Mouse (Mus musculus) limb, embryonic 10.5 days (tissue): ENCODE data around the gene Foxd4. TPM values are rescaled to one million over a fixed set of nuclear protein-coding genes. Genes with fewer than 3 reads are reported as not detected.
A peak's percentile ranks its signal among the peaks of the same experiment; 100 is the strongest.

ENCODE experiments used
- DNase-seq: peaks from one replicate; pipeline ENCODE4 v3.0.0-alpha.2; 2017; ENCODE audit warnings: low spot score
- H3K27ac ChIP-seq: fragments of 300-500 bp; sonication (generic); 2 replicates; pipeline ENCODE4 v1.5.1; 2016; ENCODE audit warnings: mild to moderate bottlenecking
- H3K27me3 ChIP-seq: fragments of 300-500 bp; sonication (generic); 2 replicates; pipeline ENCODE4 v1.6.1; 2016; ENCODE audit warnings: low read depth, mild to moderate bottlenecking; ENCODE audit not compliant: poor library complexity, severe bottlenecking
- H3K36me3 ChIP-seq: fragments of 300-500 bp; sonication (generic); 2 replicates; pipeline ENCODE4 v1.6.1; 2016; ENCODE audit warnings: mild to moderate bottlenecking, moderate library complexity
- H3K4me1 ChIP-seq: fragments of 300-500 bp; sonication (generic); 2 replicates; pipeline ENCODE4 v1.6.1; 2016
- H3K4me3 ChIP-seq: fragments of 300-500 bp; sonication (generic); 2 replicates; pipeline ENCODE4 v1.5.1; 2016; ENCODE audit warnings: mild to moderate bottlenecking, moderate library complexity
- H3K9me3 ChIP-seq: fragments of 300-500 bp; sonication (generic); replicated peaks from 2 replicates; pipeline ENCODE4 v1.6.1; 2016; ENCODE audit warnings: mild to moderate bottlenecking
- WGBS: fragments of 180-500 bp; shearing (Covaris S2); methylation state at CpG from one replicate; pipeline ENCODE4 v1.1.7; 2016; 5-methylcytosine and 5-hydroxymethylcytosine counted together
- polyA plus RNA-seq: library from polyadenylated mRNA; unstranded; fragments of >200 nt; fragmentation: Nextera tagmentation; extraction: Ambion mirVana; gene quantifications from 2 replicates; pipeline ENCODE4 v1.2.1, GENCODE M21; 2016

Foxd4 gene
- not detected in 2 replicates for polyA plus RNA-seq

DNA sequence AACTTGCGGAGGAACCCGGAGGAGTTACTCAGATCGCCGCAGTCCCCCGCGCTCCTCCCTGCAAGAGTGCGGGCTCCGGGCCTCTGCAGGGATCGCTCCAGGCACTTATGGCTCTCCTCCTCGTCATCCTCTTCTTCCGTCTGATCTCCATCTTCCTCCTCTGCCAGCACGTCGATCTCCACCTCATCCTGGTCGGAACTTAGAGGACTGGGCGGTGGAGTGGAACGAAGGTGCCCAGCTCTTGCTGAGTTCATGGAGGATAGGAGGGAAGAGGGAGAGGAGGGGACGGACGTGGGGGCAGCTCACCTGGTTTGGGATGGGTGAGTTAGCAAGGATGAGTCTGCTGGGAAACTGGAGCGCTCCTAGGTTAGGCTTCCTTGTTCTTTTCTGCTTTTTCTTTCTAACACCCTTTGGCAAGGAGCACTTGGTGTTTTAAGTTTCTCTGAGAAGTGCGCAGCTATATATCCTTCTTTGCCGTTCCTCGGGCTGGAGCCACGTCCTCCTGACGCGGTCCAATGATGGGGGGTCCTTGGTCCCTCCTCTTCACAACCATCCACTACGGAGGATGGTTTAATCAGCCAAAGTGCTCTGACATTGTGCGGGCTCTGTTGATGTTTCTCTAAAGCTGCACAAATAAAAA is at the start of gene Foxd4:
TSS of gene Foxd4 (minus strand) at position 617 of the 640 bp plus-strand sequence.
- H3K27ac ChIP-seq = 0 out of 2 replicates have a peak within 1 kb of the TSS, but pooled peaks have one; percentile 30
- no peak for DNase-seq
- H3K36me3 ChIP-seq = no peaks in the 10 kb centered on the region
- H3K4me3 ChIP-seq = peak within 1 kb of the TSS; percentile 53
- peaks cover 98% of the 10 kb centered on the region for H3K27me3 ChIP-seq
- H3K9me3 ChIP-seq = no peaks in the 10 kb centered on the region
- WGBS = under 1% methylated on average over 27 of the region's 27 CpGs
- peaks cover 31% of the 10 kb centered on the region for H3K4me1 ChIP-seq

DNA sequence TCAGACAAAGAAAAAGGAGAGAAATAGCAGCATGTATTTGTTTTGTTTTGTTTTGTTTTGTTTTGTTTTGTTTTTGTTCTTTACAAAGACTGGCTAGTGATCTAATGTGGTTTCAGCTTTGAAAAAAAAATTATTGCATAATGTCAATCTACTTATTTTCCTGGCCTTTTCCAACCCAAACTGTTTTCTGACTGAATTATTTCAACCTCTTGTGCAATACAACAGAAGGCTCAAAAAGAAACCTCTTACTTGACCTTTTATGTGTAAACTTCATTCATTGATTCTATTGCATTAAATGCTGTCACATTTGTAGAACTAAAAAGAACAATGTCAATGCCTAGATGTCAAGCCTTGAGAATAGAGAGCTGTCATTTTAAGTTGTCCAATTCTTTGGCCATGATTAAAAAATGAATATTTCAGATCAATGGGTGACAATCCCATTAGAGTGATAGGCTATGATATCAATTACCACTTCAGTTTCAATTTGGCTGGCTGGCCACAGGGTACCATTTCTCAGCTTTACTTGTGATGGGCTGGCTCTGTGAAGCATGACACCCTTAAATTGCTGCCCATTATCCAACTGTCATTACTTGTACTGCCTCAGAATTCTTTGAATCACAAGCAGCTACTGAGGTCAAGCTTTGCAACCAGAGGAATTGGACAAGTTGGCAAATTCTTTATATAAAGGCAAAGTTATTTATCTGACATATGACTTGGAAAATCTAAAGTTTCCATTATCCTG is 44.7 kb upstream of the Foxd4 start:
- H3K27ac ChIP-seq = no peak overlapping the region
- H3K9me3 ChIP-seq = no peaks in the 10 kb centered on the region
- no peak overlapping the region for H3K4me3 ChIP-seq
- H3K27me3 ChIP-seq = no peaks in the 10 kb centered on the region
- H3K4me1 ChIP-seq = no peaks in the 10 kb centered on the region
- DNase-seq = no peak
- H3K36me3 ChIP-seq = peaks cover 11% of the 10 kb centered on the region

DNA sequence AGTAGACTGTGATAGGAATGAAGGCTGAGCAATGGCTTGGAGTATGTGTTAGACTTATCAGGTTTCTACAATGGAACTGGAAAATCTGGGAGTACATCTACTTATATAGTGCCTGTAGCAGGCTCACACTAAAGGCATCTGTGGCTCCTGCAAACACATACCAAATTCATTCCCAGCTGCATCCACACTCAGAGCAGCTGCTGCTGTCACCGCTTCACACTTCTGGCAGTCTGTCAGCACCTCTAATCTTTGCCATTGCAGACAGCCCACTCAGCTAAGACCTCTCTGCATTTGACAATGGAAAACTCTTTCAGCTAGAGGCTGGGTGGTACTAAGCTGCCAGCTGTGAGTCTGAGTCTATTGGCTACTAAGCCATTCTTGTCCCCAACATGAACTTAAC is 36.1 kb upstream of the Foxd4 start:
- DNase-seq = no peak

DNA sequence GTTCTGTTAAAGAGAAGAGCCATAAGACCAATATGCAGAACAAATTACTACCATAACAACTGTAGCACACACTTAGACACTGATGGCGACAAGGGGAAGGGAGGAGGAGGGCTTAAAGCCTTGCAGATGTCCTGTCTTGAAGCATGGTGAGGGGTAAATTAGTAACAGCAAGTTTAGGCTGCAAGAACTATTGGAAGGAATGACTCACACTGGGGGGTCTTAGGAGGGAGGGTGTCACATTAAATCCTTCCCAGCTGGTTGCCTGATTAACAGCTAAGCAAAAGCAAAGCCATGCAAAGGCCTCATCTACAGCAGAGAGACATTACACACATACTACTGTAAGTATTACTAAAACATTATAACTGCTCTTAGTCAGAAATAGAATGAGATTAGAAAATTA is 28.0 kb upstream of the Foxd4 start:
- Histone ChIP-seq H3K27me3 (no peaks in the 10 kb centered on the region), H3K36me3 (peaks cover 8% of the 10 kb centered on the region), H3K27ac (no peak overlapping the region), H3K4me1 (peaks cover 5% of the 10 kb centered on the region), H3K4me3 (no peak overlapping the region), H3K9me3 (no peaks in the 10 kb centered on the region)
- 41% methylated on average over 1 of the region's 1 CpGs for WGBS
- DNase-seq = no peak

More for the DNA sequence above, 36.1 kb upstream of the Foxd4 start:
- H3K27ac ChIP-seq = no peak overlapping the region
- H3K9me3 ChIP-seq = no peaks in the 10 kb centered on the region
- no peak overlapping the region for H3K4me3 ChIP-seq
- peaks cover 41% of the 10 kb centered on the region for H3K36me3 ChIP-seq
- no peaks in the 10 kb centered on the region for H3K4me1 ChIP-seq
- 91% methylated on average over 1 of the region's 1 CpGs for WGBS
- H3K27me3 ChIP-seq = no peaks in the 10 kb centered on the region

DNA sequence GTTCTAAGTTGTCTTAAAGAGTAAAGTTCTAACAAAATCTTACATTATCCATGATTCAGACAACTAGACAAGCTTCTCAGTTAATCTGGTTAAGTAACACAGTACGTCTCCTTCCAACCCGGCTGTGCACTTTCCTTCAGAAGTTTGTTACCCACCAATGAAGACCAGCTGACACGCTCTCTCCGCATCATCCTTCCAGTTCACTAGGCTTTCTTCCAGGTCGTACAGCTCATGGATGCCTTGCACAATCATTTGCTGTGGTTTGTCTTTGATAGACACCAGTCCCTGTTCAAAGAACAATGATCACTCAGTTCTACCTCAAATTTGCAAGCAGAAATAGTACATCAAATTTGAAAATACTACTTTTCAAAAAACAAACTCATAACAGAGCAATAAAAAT is 19.9 kb upstream of the Foxd4 start:
- Histone ChIP-seq H3K27me3 (no peaks in the 10 kb centered on the region), H3K4me1 (no peaks in the 10 kb centered on the region), H3K27ac (no peak overlapping the region), H3K4me3 (no peak overlapping the region), H3K36me3 (peaks cover 36% of the 10 kb centered on the region), H3K9me3 (no peaks in the 10 kb centered on the region)
- 94% methylated on average over 5 of the region's 5 CpGs for WGBS
- DNase-seq = no peak

DNA sequence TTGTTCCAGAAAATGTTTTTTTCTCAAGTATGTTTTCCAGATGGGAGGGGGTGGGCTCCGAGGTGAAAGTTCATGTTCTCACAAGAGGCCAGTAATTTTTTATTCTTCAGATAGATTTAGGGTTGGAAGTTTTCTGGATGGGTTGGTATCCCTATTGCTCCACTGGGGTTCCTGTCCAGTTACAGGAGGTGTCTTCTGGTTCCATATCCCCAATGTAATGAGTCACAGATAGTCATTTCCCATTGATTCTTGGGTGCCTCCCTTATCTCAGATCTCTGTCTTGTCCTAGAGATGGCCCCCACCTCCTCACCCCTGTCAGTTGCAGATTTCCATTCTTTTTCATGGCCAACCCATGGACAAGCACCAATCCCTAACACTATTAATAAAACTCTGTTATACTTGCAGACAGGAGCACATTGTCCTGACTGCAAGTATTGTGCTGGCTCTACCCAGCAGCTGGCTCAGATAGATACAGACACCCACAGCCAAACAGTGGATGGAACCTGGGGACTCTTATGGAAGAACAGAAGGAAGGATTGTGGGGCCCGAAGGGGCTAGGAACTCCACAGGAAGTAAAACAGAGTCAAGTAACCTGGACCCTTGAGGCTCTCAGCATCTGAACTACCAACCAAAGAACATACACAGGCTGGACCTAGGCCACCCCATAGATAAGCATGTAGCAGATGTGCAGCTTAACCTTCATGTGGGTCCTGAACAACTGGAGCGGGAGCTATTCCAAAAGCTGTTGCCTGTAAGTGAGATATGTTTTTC is 7.6 kb upstream of the Foxd4 start:
- H3K9me3 ChIP-seq = no peaks in the 10 kb centered on the region
- H3K36me3 ChIP-seq = no peaks in the 10 kb centered on the region
- WGBS = 95% methylated on average over 3 of the region's 3 CpGs
- no peak for DNase-seq
- H3K27ac ChIP-seq = no peak overlapping the region
- H3K4me1 ChIP-seq = no peaks in the 10 kb centered on the region
- H3K4me3 ChIP-seq = no peak overlapping the region
- H3K27me3 ChIP-seq = peaks cover 22% of the 10 kb centered on the region

DNA sequence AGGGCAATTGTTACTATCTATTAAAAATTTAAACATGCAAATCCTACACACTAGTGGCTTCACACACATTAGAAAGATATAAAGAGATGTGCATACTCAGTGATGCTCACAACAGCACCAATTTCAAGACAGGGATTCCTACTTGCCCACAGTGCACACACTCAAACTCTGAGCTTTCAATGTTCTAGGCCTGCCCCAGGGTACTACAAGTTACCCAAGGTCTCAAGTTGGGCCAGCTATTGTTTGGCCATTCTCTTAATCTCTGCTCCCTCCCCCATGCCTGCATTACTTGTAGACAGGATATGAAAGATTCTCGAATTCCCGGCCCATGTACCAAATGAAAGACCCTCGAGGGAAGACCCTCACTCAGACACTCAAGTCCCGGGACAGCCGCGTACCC is 6.7 kb upstream of the Foxd4 start:
- no peak overlapping the region for H3K27ac ChIP-seq
- peaks cover 31% of the 10 kb centered on the region for H3K27me3 ChIP-seq
- DNase-seq = no peak
- H3K9me3 ChIP-seq = no peaks in the 10 kb centered on the region
- no peaks in the 10 kb centered on the region for H3K4me1 ChIP-seq
- H3K4me3 ChIP-seq = no peak overlapping the region
- WGBS = 95% methylated on average over 6 of the region's 6 CpGs
- H3K36me3 ChIP-seq = no peaks in the 10 kb centered on the region

DNA sequence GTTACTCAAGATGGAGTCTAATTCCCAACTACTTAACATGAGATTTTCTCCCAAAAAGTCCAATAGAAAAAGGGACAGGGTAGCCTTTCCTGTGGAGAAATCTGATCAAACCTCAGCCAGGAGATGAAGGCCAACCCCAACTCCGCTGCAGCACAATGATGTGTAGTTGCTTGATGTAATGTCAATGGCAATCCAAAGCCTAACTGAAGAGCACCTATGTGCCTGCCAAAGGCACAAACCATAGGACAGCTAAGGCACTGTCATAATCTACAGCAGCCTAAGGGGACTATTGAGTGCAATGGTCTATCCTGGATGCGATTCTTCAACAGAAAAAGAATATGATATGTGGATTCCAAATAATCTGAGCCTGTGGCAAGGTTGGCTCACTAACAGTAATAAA is 1.8 kb upstream of the Foxd4 start:
- Histone ChIP-seq H3K27me3 (peaks cover 78% of the 10 kb centered on the region), H3K27ac (no peak overlapping the region), H3K4me1 (peaks cover 21% of the 10 kb centered on the region), H3K4me3 (no peak overlapping the region), H3K36me3 (no peaks in the 10 kb centered on the region), H3K9me3 (no peaks in the 10 kb centered on the region)
- 53% methylated on average over 2 of the region's 2 CpGs for WGBS
- no peak for DNase-seq

DNA sequence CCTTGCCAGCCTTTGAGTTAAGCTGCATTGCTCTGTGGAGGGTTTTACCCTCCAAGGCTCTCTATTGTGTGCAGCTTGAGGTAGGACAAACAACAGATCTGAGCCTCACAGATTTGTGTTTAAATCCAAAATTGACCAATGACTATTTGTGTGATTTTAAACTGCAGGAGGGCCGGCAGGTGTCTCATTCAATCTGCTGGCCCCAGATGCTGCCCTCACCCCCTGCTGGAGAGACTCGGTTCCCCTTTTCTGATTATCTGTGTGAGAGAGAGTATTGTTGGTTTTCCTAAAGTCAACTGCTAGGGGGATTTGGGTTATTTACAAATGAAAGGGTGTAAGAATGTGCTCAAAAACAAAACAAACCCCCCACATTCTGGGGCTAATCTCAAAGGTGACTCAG is 1.3 kb upstream of the Foxd4 start:
- H3K27ac ChIP-seq = no peak overlapping the region
- H3K4me1 ChIP-seq = peaks cover 27% of the 10 kb centered on the region
- peaks cover 84% of the 10 kb centered on the region for H3K27me3 ChIP-seq
- 5% methylated on average over 2 of the region's 2 CpGs for WGBS
- no peak overlapping the region for H3K4me3 ChIP-seq
- DNase-seq = no peak
- H3K36me3 ChIP-seq = no peaks in the 10 kb centered on the region
- H3K9me3 ChIP-seq = no peaks in the 10 kb centered on the region

DNA sequence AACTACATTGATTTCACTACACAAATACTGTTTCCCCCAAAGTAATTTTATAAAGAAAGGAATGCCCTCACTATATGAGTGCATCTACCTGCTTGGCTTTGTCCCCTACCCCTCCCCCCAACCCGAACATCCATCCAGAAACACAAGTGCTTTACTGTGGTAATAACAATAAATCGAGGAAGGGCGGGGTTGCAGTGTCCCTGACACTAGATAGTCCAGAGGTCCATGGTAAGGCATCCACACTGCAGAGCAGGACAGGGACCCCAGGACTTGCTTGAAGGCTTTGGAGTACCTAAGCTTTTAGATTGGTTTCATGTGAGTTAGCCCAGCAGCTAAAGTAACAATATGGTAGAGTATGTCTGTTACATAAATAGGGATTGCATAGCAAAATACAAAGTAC is 669 bp upstream of the Foxd4 start:
- 5% methylated on average over 3 of the region's 3 CpGs for WGBS

DNA sequence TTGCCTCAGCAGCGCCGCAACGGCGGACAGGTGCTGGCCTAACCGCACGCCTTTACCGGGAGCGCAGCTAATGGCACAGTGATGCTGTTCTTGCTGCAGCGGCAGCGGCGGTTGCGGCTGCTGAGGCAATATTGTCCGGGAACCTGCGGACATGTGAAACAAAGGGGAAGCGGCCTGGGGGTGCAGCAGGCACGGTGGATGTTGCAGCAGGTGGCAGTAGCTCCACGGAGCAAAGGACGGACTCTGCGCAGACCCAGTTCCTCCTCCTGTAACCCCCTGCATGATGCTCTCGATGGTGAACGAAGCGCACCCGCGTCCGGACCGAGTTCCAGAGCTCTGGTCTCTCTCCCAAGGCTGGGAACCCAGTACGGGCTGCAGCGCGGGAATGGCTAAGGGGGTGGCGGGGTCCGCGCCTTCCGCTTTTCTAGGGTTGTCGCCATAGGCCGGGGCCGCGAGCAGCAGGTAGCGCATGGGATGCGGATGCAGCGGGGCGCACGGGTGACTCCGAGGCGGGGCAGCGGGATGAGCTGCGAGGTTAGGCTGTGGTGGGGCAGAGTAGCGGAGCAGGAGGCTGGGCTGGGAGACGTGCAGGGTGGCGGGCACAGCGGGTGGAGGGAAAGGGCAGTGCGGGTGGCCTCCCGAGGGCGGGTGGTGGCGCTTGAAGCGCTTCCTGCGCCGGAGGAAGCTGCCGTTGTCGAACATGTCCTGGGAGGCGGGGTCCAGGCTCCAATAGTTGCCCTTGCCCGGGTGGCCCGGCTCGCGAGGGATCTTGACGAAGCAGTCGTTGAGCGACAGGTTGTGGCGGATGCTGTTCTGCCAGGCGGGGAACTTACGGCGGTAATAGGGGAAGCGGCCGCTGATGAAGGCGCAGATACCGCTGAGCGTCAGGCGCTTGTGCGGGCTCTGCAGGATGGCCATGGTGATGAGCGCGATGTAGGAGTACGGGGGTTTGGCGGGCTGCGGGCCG is 1.1 kb downstream of the Foxd4 start:
- Histone ChIP-seq H3K27me3 (peaks cover 98% of the 10 kb centered on the region), H3K27ac (0 out of 2 replicates have a peak overlapping the region, but pooled peaks have one; percentile 30), H3K9me3 (no peaks in the 10 kb centered on the region), H3K4me1 (peaks cover 31% of the 10 kb centered on the region), H3K4me3 (peak overlapping the region; percentile 53), H3K36me3 (no peaks in the 10 kb centered on the region)
- under 1% methylated on average over 84 of the region's 84 CpGs for WGBS
- peak; percentile 70 for DNase-seq

More for the DNA sequence above, 669 bp upstream of the Foxd4 start:
- no peak overlapping the region for H3K4me3 ChIP-seq
- H3K36me3 ChIP-seq = no peaks in the 10 kb centered on the region
- DNase-seq = no peak
- H3K27ac ChIP-seq = no peak overlapping the region
- H3K9me3 ChIP-seq = no peaks in the 10 kb centered on the region
- H3K4me1 ChIP-seq = peaks cover 31% of the 10 kb centered on the region
- H3K27me3 ChIP-seq = peaks cover 90% of the 10 kb centered on the region
